Mouse (Mus musculus) MEL (cell line): ENCODE data around the gene Vill.

Experiments
- CHD2 ChIP-seq: IDR thresholded peaks from 2 replicates; pipeline ENCODE4 v1.6.1; 2011; ENCODE audit warnings: low read length, improper control_type of control experiment
- CTCF ChIP-seq, 3 experiments: IDR thresholded peaks in 2 of 3; conservative IDR thresholded peaks in 1 of 3; 2 replicates each; pipeline ENCODE4 v1.5.1; 2011 to 2012; ENCODE audit warnings: low read length in 3 of 3, low read depth in 2 of 3, mild to moderate bottlenecking in 2 of 3, improper control_type of control experiment in 1 of 3, inconsistent platforms in 1 of 3, mixed read lengths in 1 of 3, moderate library complexity in 1 of 3; ENCODE audit not compliant: control insufficient read depth in 1 of 3, insufficient read depth in 1 of 3, poor library complexity in 1 of 3, severe bottlenecking in 1 of 3
- EP300 ChIP-seq, 2 experiments: IDR thresholded peaks; 2 replicates each; pipeline ENCODE4 v1.6.1; 2011; ENCODE audit warnings: improper control_type of control experiment in 2 of 2, low read length in 2 of 2, low read depth in 1 of 2, mild to moderate bottlenecking in 1 of 2
- GATA1 ChIP-seq: IDR thresholded peaks from 2 replicates; pipeline ENCODE4 v1.6.1; 2011; ENCODE audit warnings: low read depth, low read length, improper control_type of control experiment
- MAZ ChIP-seq: IDR thresholded peaks from 2 replicates; pipeline ENCODE4 v1.6.1; 2012; ENCODE audit warnings: low read depth, mild to moderate bottlenecking, inconsistent platforms, low read length, improper control_type of control experiment
- NRF1 ChIP-seq: IDR thresholded peaks from 2 replicates; pipeline ENCODE4 v1.6.1; 2014; ENCODE audit warnings: low read depth, mild to moderate bottlenecking, inconsistent platforms, low read length, improper control_type of control experiment, moderate library complexity; ENCODE audit not compliant: poor library complexity, insufficient read depth, severe bottlenecking
- RAD21 ChIP-seq: IDR thresholded peaks from 2 replicates; pipeline ENCODE4 v1.6.1; 2011; ENCODE audit warnings: mild to moderate bottlenecking, low read depth, low read length, improper control_type of control experiment
- RCOR1 ChIP-seq: IDR thresholded peaks from 2 replicates; pipeline ENCODE4 v1.6.1; 2012; ENCODE audit warnings: low read depth, mild to moderate bottlenecking, inconsistent platforms, low read length, improper control_type of control experiment
- TCF12 ChIP-seq: IDR thresholded peaks from 2 replicates; pipeline ENCODE4 v1.6.1; 2014; ENCODE audit warnings: low read depth, mild to moderate bottlenecking, inconsistent platforms, low read length, improper control_type of control experiment, moderate library complexity
- UBTF ChIP-seq: IDR thresholded peaks from 2 replicates; pipeline ENCODE4 v1.6.1; 2012; ENCODE audit warnings: low read depth, mild to moderate bottlenecking, inconsistent platforms, low read length, improper control_type of control experiment, moderate library complexity, borderline replicate concordance; ENCODE audit not compliant: insufficient read depth

DNA sequence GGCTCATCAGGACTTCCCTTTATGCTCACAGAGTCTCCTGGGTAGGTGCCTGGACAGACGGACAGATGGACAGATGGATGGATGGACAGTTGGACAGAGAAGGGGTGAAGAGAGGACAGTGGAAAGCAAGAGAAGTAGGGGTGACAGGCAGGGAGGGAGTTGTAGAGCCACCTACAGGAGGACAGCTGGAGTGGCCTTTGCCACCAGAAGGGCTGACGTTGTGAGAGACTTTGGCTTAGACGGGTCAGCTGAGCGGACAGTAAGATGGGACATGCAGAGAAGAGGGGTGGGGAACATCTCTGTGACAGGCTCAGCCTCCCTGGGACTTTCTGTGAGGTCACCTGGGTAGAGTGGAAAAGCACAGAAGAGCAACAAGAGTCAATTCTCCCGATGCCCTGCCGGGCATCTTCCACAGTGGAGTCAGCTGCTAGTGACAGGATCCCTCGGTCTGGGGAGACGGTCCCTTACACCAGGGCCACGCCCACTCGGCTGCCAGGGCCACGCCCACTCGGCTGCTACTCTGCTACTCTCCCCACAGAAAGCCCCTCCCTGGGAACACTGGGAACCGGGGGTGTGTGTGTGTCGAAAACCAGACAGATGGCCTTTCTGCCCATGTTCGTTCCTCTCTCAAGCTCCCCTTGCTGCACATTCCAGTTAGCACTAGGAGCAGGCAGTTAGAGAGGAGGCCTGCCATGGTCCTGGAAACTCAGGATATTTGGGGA lies 47.8 kb downstream of the Vill start:
- TF ChIP-seq MAZ (no peak), TCF12 (no peak), CTCF (IDR thresholded peaks at IDR 0.05 in 2 of 3, conservative IDR thresholded peaks at IDR 0.05 in 1 of 3; ENCODE audit: control insufficient read depth in 1 of 3, insufficient read depth in 1 of 3, low read depth in 2 of 3, low read length in 3 of 3, poor library complexity in 1 of 3, severe bottlenecking in 1 of 3) (no peak; a peak in 1 of 6 replicates), CHD2 (no peak), NRF1 (no peak), UBTF (no peak), RCOR1 (no peak), EP300 (IDR thresholded peaks at IDR 0.05; ENCODE audit: low read depth in 1 of 2, low read length in 2 of 2) (no peak), RAD21 (no peak), GATA1 (no peak)
